Mouse (Mus musculus): ENCODE results near the gene Creg1. TPM values are rescaled to one million over a fixed set of nuclear protein-coding genes. Genes with fewer than 3 reads are reported as not detected.
A peak's percentile ranks its signal among the peaks of the same experiment; 100 is the strongest.

Gene Creg1
- polyA plus RNA-seq, 1 experiment, result 36.9 TPM

GRCm38 (mm10) chr1:165724219-165725033 lies 39.1 kb upstream of the Creg1 start:
- no peaks in the 10 kb centered on the region for H3K4me1 ChIP-seq (ENCODE audit: control insufficient read depth, insufficient read depth, low read length)

GRCm38 (mm10) chr1:165725039-165725644 lies 38.4 kb upstream of the Creg1 start:
- Histone ChIP-seq H3K27me3 (ENCODE audit: control insufficient read depth, insufficient read depth, low read length) (no peaks in the 10 kb centered on the region), H3K27ac (ENCODE audit: control insufficient read depth, insufficient read depth, low read depth, low read length) (no peak overlapping the region)
- TF ChIP-seq POLR2A (IDR thresholded peaks at IDR 0.05; ENCODE audit: control insufficient read depth, low read depth, low read length), result no peak
- TF ChIP-seq CTCF (IDR thresholded peaks at IDR 0.05; ENCODE audit: control insufficient read depth, insufficient read depth, insufficient replicate concordance, low read depth, low read length), result no peak

More at GRCm38 (mm10) chr1:165724219-165725033, 39.1 kb upstream of the Creg1 start:
- Histone ChIP-seq H3K36me3 (ENCODE audit: control insufficient read depth, insufficient read depth, low read length) (no peaks in the 10 kb centered on the region), H3K27me3 (ENCODE audit: control insufficient read depth, insufficient read depth, low read length) (no peaks in the 10 kb centered on the region), H3K27ac (ENCODE audit: control insufficient read depth, insufficient read depth, low read depth, low read length) (no peak overlapping the region), H3K4me3 (ENCODE audit: control insufficient read depth, low read depth, low read length) (no peak overlapping the region)
- TF ChIP-seq POLR2A (IDR thresholded peaks at IDR 0.05; ENCODE audit: control insufficient read depth, low read depth, low read length), result no peak
- no peak for TF ChIP-seq CTCF (IDR thresholded peaks at IDR 0.05; ENCODE audit: control insufficient read depth, insufficient read depth, insufficient replicate concordance, low read depth, low read length)

GRCm38 (mm10) chr1:165726986-165727385 lies 36.6 kb upstream of the Creg1 start:
- Histone ChIP-seq H3K36me3 (ENCODE audit: control insufficient read depth, insufficient read depth, low read length) (no peaks in the 10 kb centered on the region), H3K27me3 (ENCODE audit: control insufficient read depth, insufficient read depth, low read length) (no peaks in the 10 kb centered on the region), H3K4me1 (ENCODE audit: control insufficient read depth, insufficient read depth, low read length) (no peaks in the 10 kb centered on the region), H3K27ac (ENCODE audit: control insufficient read depth, insufficient read depth, low read depth, low read length) (no peak overlapping the region), H3K4me3 (ENCODE audit: control insufficient read depth, low read depth, low read length) (no peak overlapping the region)
- no peak for TF ChIP-seq POLR2A (IDR thresholded peaks at IDR 0.05; ENCODE audit: control insufficient read depth, low read depth, low read length)
- no peak for TF ChIP-seq CTCF (IDR thresholded peaks at IDR 0.05; ENCODE audit: control insufficient read depth, insufficient read depth, insufficient replicate concordance, low read depth, low read length)

More at GRCm38 (mm10) chr1:165725039-165725644, 38.4 kb upstream of the Creg1 start:
- no peak overlapping the region for H3K4me3 ChIP-seq (ENCODE audit: control insufficient read depth, low read depth, low read length)
- H3K36me3 ChIP-seq (ENCODE audit: control insufficient read depth, insufficient read depth, low read length), result no peaks in the 10 kb centered on the region
- no peaks in the 10 kb centered on the region for H3K4me1 ChIP-seq (ENCODE audit: control insufficient read depth, insufficient read depth, low read length)

- TF ChIP-seq POLR2A (IDR thresholded peaks at IDR 0.05; ENCODE audit: control insufficient read depth, low read depth, low read length) (no peak), CTCF (IDR thresholded peaks at IDR 0.05; ENCODE audit: control insufficient read depth, insufficient read depth, insufficient replicate concordance, low read depth, low read length) (no peak)
- Histone ChIP-seq H3K36me3 (ENCODE audit: control insufficient read depth, insufficient read depth, low read length) (no peaks in the 10 kb centered on the region), H3K27ac (ENCODE audit: control insufficient read depth, insufficient read depth, low read depth, low read length) (no peak overlapping the region), H3K27me3 (ENCODE audit: control insufficient read depth, insufficient read depth, low read length) (no peaks in the 10 kb centered on the region), H3K4me1 (ENCODE audit: control insufficient read depth, insufficient read depth, low read length) (no peaks in the 10 kb centered on the region), H3K4me3 (ENCODE audit: control insufficient read depth, low read depth, low read length) (no peak overlapping the region)
These were observed 35.4 kb upstream of the Creg1 start for GRCm38 (mm10) chr1:165728057-165728639.

- Histone ChIP-seq H3K4me1 (ENCODE audit: control insufficient read depth, insufficient read depth, low read length) (no peaks in the 10 kb centered on the region), H3K4me3 (ENCODE audit: control insufficient read depth, low read depth, low read length) (no peak overlapping the region), H3K36me3 (ENCODE audit: control insufficient read depth, insufficient read depth, low read length) (no peaks in the 10 kb centered on the region), H3K27ac (ENCODE audit: control insufficient read depth, insufficient read depth, low read depth, low read length) (no peak overlapping the region), H3K27me3 (ENCODE audit: control insufficient read depth, insufficient read depth, low read length) (no peaks in the 10 kb centered on the region)
- TF ChIP-seq CTCF (IDR thresholded peaks at IDR 0.05; ENCODE audit: control insufficient read depth, insufficient read depth, insufficient replicate concordance, low read depth, low read length) (no peak), POLR2A (IDR thresholded peaks at IDR 0.05; ENCODE audit: control insufficient read depth, low read depth, low read length) (no peak)
These were observed 33.4 kb upstream of the Creg1 start for GRCm38 (mm10) chr1:165730129-165730528.

GRCm38 (mm10) chr1:165731553-165731952 lies 32.0 kb upstream of the Creg1 start:
- no peak for TF ChIP-seq POLR2A (IDR thresholded peaks at IDR 0.05; ENCODE audit: control insufficient read depth, low read depth, low read length)
- TF ChIP-seq CTCF (IDR thresholded peaks at IDR 0.05; ENCODE audit: control insufficient read depth, insufficient read depth, insufficient replicate concordance, low read depth, low read length), result no peak
- no peaks in the 10 kb centered on the region for H3K27me3 ChIP-seq (ENCODE audit: control insufficient read depth, insufficient read depth, low read length)
- peaks cover 6% of the 10 kb centered on the region for H3K4me1 ChIP-seq (ENCODE audit: control insufficient read depth, insufficient read depth, low read length)

GRCm38 (mm10) chr1:165734840-165735239 lies 28.7 kb upstream of the Creg1 start:
- Histone ChIP-seq H3K4me3 (ENCODE audit: control insufficient read depth, low read depth, low read length) (peak overlapping the region; percentile 4; the same call in 1 of the 2 replicates), H3K27ac (ENCODE audit: control insufficient read depth, insufficient read depth, low read depth, low read length) (no peak overlapping the region), H3K4me1 (ENCODE audit: control insufficient read depth, insufficient read depth, low read length) (peaks cover 6% of the 10 kb centered on the region), H3K27me3 (ENCODE audit: control insufficient read depth, insufficient read depth, low read length) (no peaks in the 10 kb centered on the region), H3K36me3 (ENCODE audit: control insufficient read depth, insufficient read depth, low read length) (no peaks in the 10 kb centered on the region)
- no peak for TF ChIP-seq POLR2A (IDR thresholded peaks at IDR 0.05; ENCODE audit: control insufficient read depth, low read depth, low read length)
- no peak for TF ChIP-seq CTCF (IDR thresholded peaks at IDR 0.05; ENCODE audit: control insufficient read depth, insufficient read depth, insufficient replicate concordance, low read depth, low read length)

More at GRCm38 (mm10) chr1:165731553-165731952, 32.0 kb upstream of the Creg1 start:
- Histone ChIP-seq H3K36me3 (ENCODE audit: control insufficient read depth, insufficient read depth, low read length) (no peaks in the 10 kb centered on the region), H3K27ac (ENCODE audit: control insufficient read depth, insufficient read depth, low read depth, low read length) (no peak overlapping the region), H3K4me3 (ENCODE audit: control insufficient read depth, low read depth, low read length) (no peak overlapping the region)
